Mouse (Mus musculus) lung, postnatal 0 days (tissue): ENCODE measurements around the gene Clps. TPM values are rescaled to one million over a fixed set of nuclear protein-coding genes. Genes with fewer than 3 reads are reported as not detected.
"Not testable (repeated sequence)": the region's sequence is repeated elsewhere in the genome, so short reads cannot be mapped to it uniquely, and the experiment has no call there.

Source experiments
- ATAC-seq: fragments of 200-750 bp; cut with Nextera tagmentation; 2 replicates; pipeline ENCODE4 v1.8.0; 2017; ENCODE audit warnings: moderate library complexity
- DNase-seq: peaks from one replicate; pipeline ENCODE4 v3.0.0-alpha.2; 2016; ENCODE audit warnings: low spot score
- H3K27ac ChIP-seq: fragments of 300-500 bp; sonication (generic); 2 replicates; pipeline ENCODE4 v1.5.1; 2014; ENCODE audit warnings: antibody characterized with exemption, mild to moderate bottlenecking, low read length, mixed read lengths
- H3K27me3 ChIP-seq: fragments of 300-500 bp; sonication (generic); replicated peaks from 2 replicates; pipeline ENCODE4 v1.6.1; 2014; ENCODE audit warnings: low read length, mixed read lengths; ENCODE audit not compliant: insufficient read depth
- H3K36me3 ChIP-seq: fragments of 300-500 bp; sonication (generic); 2 replicates; pipeline ENCODE4 v1.6.1; 2014; ENCODE audit warnings: low read length, mixed read lengths; ENCODE audit not compliant: insufficient read depth
- H3K4me1 ChIP-seq: fragments of 300-500 bp; sonication (generic); 2 replicates; pipeline ENCODE4 v1.6.1; 2014; ENCODE audit warnings: antibody characterized with exemption, low read depth, low read length, mixed read lengths; ENCODE audit not compliant: insufficient read depth
- H3K4me2 ChIP-seq: fragments of 300-500 bp; sonication (generic); replicated peaks from 2 replicates; pipeline ENCODE4 v1.6.1; 2014; ENCODE audit warnings: low read depth, mild to moderate bottlenecking, low read length, moderate library complexity, mixed read lengths
- H3K4me3 ChIP-seq: fragments of 300-500 bp; sonication (generic); 2 replicates; pipeline ENCODE4 v1.5.1; 2014; ENCODE audit warnings: low read depth, low read length
- H3K9ac ChIP-seq: fragments of 300-500 bp; sonication (generic); replicated peaks from 2 replicates; pipeline ENCODE4 v1.6.1; 2014; ENCODE audit warnings: low read depth, mild to moderate bottlenecking
- H3K9me3 ChIP-seq: fragments of 300-500 bp; sonication (generic); 2 replicates; pipeline ENCODE4 v1.6.1; 2016; ENCODE audit warnings: low read length, mixed read lengths
- CTCF ChIP-seq: IDR thresholded peaks from 2 replicates; pipeline ENCODE4 v1.5.1; 2016; ENCODE audit warnings: antibody characterized with exemption, mild to moderate bottlenecking
- EP300 ChIP-seq: IDR thresholded peaks from 2 replicates; pipeline ENCODE4 v1.6.1; 2016; ENCODE audit warnings: antibody characterized with exemption, mild to moderate bottlenecking, control low read depth
- WGBS: fragments of 180-500 bp; shearing (Covaris S2); extraction: QIAGEN DNeasy Blood & Tissue Kit; methylation state at CpG from one replicate; pipeline ENCODE4 v1.1.7; 2014; 5-methylcytosine and 5-hydroxymethylcytosine counted together
- polyA plus RNA-seq: library from polyadenylated mRNA; unstranded; fragments of >200 nt; fragmentation: Nextera tagmentation; extraction: Ambion mirVana; gene quantifications from 2 replicates; pipeline ENCODE4 v1.2.1, GENCODE M21; 2015

The Clps gene
- polyA plus RNA-seq, 1 experiment from 2014 or later, result 0.42 TPM

GRCm38 (mm10) chr17:28561613-28562012 is 1.0 kb upstream of the Clps start:
- Histone ChIP-seq H3K9me3 (no peaks in the 10 kb centered on the region), H3K9ac (no peak overlapping the region), H3K4me2 (no peak overlapping the region), H3K27me3 (no peaks in the 10 kb centered on the region), H3K4me1 (no peaks in the 10 kb centered on the region), H3K36me3 (no peaks in the 10 kb centered on the region), H3K27ac (no peak overlapping the region; the same call in 1 of the 2 replicates), H3K4me3 (no peak overlapping the region)
- 38% methylated on average over 7 of the region's 7 CpGs for WGBS
- TF ChIP-seq CTCF (no peak), EP300 (no peak)
- no peak for DNase-seq
- peak; percentile 56 for ATAC-seq

- TF ChIP-seq CTCF (no peak), EP300 (no peak)
- no peak overlapping the region for H3K9ac ChIP-seq
- no peak for ATAC-seq
- H3K4me3 ChIP-seq, result no peak overlapping the region
- no peaks in the 10 kb centered on the region for H3K27me3 ChIP-seq
- no peaks in the 10 kb centered on the region for H3K9me3 ChIP-seq
- H3K4me1 ChIP-seq, result no peaks in the 10 kb centered on the region
- no peak overlapping the region for H3K27ac ChIP-seq
- H3K36me3 ChIP-seq, result no peaks in the 10 kb centered on the region
- WGBS, result 73% methylated on average over 6 of the region's 6 CpGs
- DNase-seq, result no peak
- H3K4me2 ChIP-seq, result no peak overlapping the region
Measured at GRCm38 (mm10) chr17:28557772-28558171, 2.8 kb downstream of the Clps start.

GRCm38 (mm10) chr17:28556635-28557396 is 3.8 kb downstream of the Clps start:
- H3K9ac ChIP-seq, result no peak overlapping the region
- no peak overlapping the region for H3K4me2 ChIP-seq
- H3K27ac ChIP-seq, result no peak overlapping the region
- no peaks in the 10 kb centered on the region for H3K9me3 ChIP-seq
- no peaks in the 10 kb centered on the region for H3K36me3 ChIP-seq
- no peaks in the 10 kb centered on the region for H3K4me1 ChIP-seq
- no peaks in the 10 kb centered on the region for H3K27me3 ChIP-seq
- DNase-seq (peak; percentile 62), ATAC-seq (peak; percentile 45)
- TF ChIP-seq CTCF (peak; percentile 3; the same call in 1 of the 2 replicates), EP300 (no peak)
- 41% methylated on average over 6 of the region's 6 CpGs for WGBS
- H3K4me3 ChIP-seq, result no peak overlapping the region

- not testable (repeated sequence) for H3K27me3 ChIP-seq, ATAC-seq, H3K4me1 ChIP-seq, H3K9me3 ChIP-seq, H3K27ac ChIP-seq, DNase-seq, H3K4me2 ChIP-seq, H3K9ac ChIP-seq, H3K36me3 ChIP-seq, H3K4me3 ChIP-seq
- WGBS, result 91% methylated on average over 4 of the region's 4 CpGs
Measured at GRCm38 (mm10) chr17:28554021-28554420, 6.5 kb downstream of the Clps start.

- Histone ChIP-seq H3K27me3 (no peaks in the 10 kb centered on the region), H3K4me2 (no peak overlapping the region), H3K4me3 (no peak overlapping the region), H3K36me3 (no peaks in the 10 kb centered on the region), H3K9ac (no peak overlapping the region), H3K9me3 (no peaks in the 10 kb centered on the region), H3K27ac (no peak overlapping the region), H3K4me1 (no peaks in the 10 kb centered on the region)
- 6% methylated on average over 14 of the region's 14 CpGs for WGBS
- DNase-seq (peak; percentile 72), ATAC-seq (peak; percentile 72)
- TF ChIP-seq EP300 (no peak), CTCF (peak; percentile 93)
Measured at GRCm38 (mm10) chr17:28553040-28553793, 7.3 kb downstream of the Clps start.

GRCm38 (mm10) chr17:28549111-28549510 is 11.5 kb downstream of the Clps start, which contains the start of gene Clpsl2:
Gene Clpsl2, plus strand, starts transcription at chr17:28549411.
- H3K4me1 ChIP-seq, result no peaks in the 10 kb centered on the region
- no peak within 1 kb of the TSS for H3K27ac ChIP-seq
- WGBS, result 76% methylated on average over 14 of the region's 14 CpGs
- no peak within 1 kb of the TSS for H3K4me3 ChIP-seq
- H3K9ac ChIP-seq, result no peak within 1 kb of the TSS
- H3K27me3 ChIP-seq, result no peaks in the 10 kb centered on the region
- TF ChIP-seq EP300 (no peak), CTCF (no peak)
- no peaks in the 10 kb centered on the region for H3K9me3 ChIP-seq
- no peaks in the 10 kb centered on the region for H3K36me3 ChIP-seq
- ATAC-seq, result no peak
- DNase-seq, result no peak
- H3K4me2 ChIP-seq, result no peak within 1 kb of the TSS
